Mouse (Mus musculus) heart, embryonic 14.5 days (tissue): ENCODE measurements around the gene 7530416G11Rik. TPM values are rescaled to one million over a fixed set of nuclear protein-coding genes. Genes with fewer than 3 reads are reported as not detected.

Source experiments
- polyA plus RNA-seq: library from polyadenylated mRNA; unstranded; fragments of >200 nt; fragmentation: Nextera tagmentation; extraction: Ambion mirVana; gene quantifications from 2 replicates; pipeline ENCODE4 v1.2.1, GENCODE M21; 2014

The 7530416G11Rik gene
- polyA plus RNA-seq, 1 experiment from 2014 or later: not detected

Other genes starting within 250 kb of the 7530416G11Rik start
- 210 and 234 TPM in 2 replicates for gene Atxn10, start 167.0 kb downstream of the 7530416G11Rik start, polyA plus RNA-seq
- gene Wnt7b, start 79.2 kb upstream of the 7530416G11Rik start, polyA plus RNA-seq: 0.23 and 0.41 TPM in 2 replicates
- 8.8 and 10.6 TPM in 2 replicates for gene Ppara, start 231.8 kb upstream of the 7530416G11Rik start, polyA plus RNA-seq